In the genomic region with DNA sequence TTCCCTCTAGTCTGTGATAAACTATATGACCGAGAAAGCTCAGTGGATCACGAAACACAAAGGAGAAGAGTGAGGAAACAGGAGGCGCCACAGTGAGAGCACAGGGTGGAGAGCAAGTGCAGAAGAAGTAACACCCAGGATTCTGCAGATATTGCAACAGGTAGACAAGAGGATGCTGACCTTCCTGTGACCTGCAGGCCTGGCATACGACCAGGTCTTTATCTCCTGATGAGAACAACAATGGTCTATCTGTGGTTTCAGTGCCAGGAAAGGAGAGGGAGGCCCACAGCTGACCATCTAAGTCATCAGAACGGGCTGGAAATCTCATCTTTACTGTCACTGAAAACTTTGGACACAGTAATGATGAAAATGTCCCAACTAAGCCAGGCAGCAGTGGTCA, we compare ENCODE assay signal across 17 mouse cellular contexts.
"Had no signal": no experiment of that assay in that cellular context is flagged by ENCODE, and none has a peak within 500 bp of the region (broad histone marks: within the 10 kb centered on the region; RNA-seq: fewer than 3 reads in every experiment).

No protein-coding gene starts in this region.

- H3K9ac ChIP-seq: lung, embryonic 15.5 days; midbrain, embryonic 13.5 days; midbrain, embryonic 15.5 days; neural tube, embryonic 12.5 days; stomach, embryonic 15.5 days had no signal

- DNase-seq: lung, adult 2 months; lung, postnatal 14 days; lung, postnatal 36 days; right cerebral cortex, postnatal 14 days; thymus, adult 2 months; thymus, postnatal 25 days; thymus, postnatal 4 days had no signal

- H3K4me3 ChIP-seq: lung, embryonic 15.5 days; megakaryocyte, embryonic 14.5 days; midbrain, embryonic 13.5 days; midbrain, embryonic 15.5 days; neural tube, embryonic 12.5 days; stomach, embryonic 15.5 days had no signal

- H3K4me1 ChIP-seq: lung, embryonic 15.5 days; megakaryocyte, embryonic 14.5 days; midbrain, embryonic 13.5 days; midbrain, embryonic 15.5 days; neural tube, embryonic 12.5 days; stomach, embryonic 15.5 days had no signal

- H3K27me3 ChIP-seq: lung, embryonic 15.5 days; midbrain, embryonic 13.5 days; midbrain, embryonic 15.5 days; neural tube, embryonic 12.5 days; stomach, embryonic 15.5 days had no signal

- H3K27ac ChIP-seq: lung, embryonic 15.5 days; macrophage; midbrain, embryonic 13.5 days; midbrain, embryonic 15.5 days; neural tube, embryonic 12.5 days; stomach, embryonic 15.5 days; stomach, postnatal 0 days had no signal

- H3K4me2 ChIP-seq: lung, embryonic 15.5 days; midbrain, embryonic 11.5 days; midbrain, embryonic 13.5 days; midbrain, embryonic 15.5 days; neural tube, embryonic 12.5 days; stomach, embryonic 15.5 days had no signal

- H3K36me3 ChIP-seq: midbrain, embryonic 15.5 days; stomach, embryonic 15.5 days had no signal

- ATAC-seq: lung, postnatal 0 days; midbrain, embryonic 13.5 days; midbrain, embryonic 15.5 days had no signal

- H3K9me3 ChIP-seq: lung, embryonic 15.5 days; megakaryocyte, embryonic 14.5 days; midbrain, embryonic 13.5 days; midbrain, embryonic 15.5 days; neural tube, embryonic 12.5 days; stomach, embryonic 15.5 days had no signal
